In the genomic region with DNA sequence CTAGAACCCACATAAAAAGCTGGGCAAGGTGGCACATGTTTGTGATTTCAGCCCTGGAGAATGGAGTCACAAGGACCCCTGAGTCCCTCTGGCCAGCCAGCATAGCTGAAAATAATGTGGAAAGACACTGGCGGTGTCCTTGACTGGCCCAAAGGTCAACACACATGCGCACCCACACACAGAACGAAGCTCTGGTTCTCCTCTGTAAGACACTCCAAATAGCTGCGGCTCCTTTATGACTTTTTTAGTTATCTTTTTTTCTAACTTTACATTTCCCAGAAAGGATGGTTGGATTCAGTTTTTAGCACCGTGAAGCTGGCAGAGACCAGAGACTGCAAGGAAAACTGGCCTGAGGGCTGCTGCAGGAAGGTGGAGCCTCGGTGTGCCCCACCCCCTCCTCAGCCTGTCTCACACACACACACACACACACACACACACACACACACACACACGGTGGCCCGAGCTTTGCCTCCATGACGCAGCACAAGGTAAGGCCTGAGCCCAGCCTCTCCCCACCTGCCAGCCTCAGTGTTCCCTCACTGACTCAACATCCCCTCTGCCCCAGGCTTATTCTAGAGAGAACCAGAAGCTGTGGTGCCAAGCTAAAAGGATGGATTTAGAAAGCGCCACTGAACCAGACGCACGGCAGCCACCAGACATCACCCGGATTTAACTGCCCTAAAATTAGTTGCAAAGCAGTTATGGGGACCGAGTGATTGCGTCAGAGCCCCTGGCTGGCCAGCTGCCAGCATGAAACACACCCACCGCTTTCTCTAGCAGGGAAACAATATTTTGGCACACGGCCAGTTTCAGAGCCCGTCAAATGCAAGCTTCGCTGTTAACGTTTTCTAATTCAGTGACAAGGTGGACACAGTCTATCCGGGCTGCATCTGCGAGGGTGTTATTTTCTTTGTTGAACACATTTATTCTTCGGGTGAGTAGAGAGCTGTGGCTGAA, we compare ENCODE assay signal across 8 mouse cellular contexts. TPM values are rescaled to one million over a fixed set of nuclear protein-coding genes. Genes with fewer than 3 reads are reported as not detected.
A peak's percentile ranks its signal among the peaks of the same experiment; 100 is the strongest.
DNase-seq lines count a peak whose midpoint lies in the region; ATAC-seq lines count a peak whose summit lies in the region.

No protein-coding gene starts in this region.

- peak; percentile 31 for DNase-seq in R1 (ENCODE audit: low read depth, low spot score)
- DNase-seq in cerebellum, postnatal 14 days: peak; percentile 76 to 83
- peak; percentile 66 for DNase-seq in gastrocnemius, postnatal 10 days
- peak; percentile 83 to 88 for DNase-seq in left cerebral cortex, adult 8-10 months (ENCODE audit: low spot score in 2 of 2)
- DNase-seq in lung, postnatal 4 days: peak; percentile 92 to 94
- peak; percentile 35 for DNase-seq in retina, postnatal 7 days (ENCODE audit: low read depth, low spot score)
- DNase-seq in thymus, postnatal 4 days: peak; percentile 54

- ATAC-seq in inflammation-experienced regulatory T-cells, adult 6 months: peak; percentile 74

RNA-seq across cellular contexts. Expression of gene Sipa1l2, which starts 11.2 kb away (rescaled TPM):
- 10 to 100 TPM; 12.9 to 16.7 TPM for total RNA-seq in gastrocnemius, postnatal 10 days (2021)
- 1 to 10 TPM in 2 of 3 experiments, under 1 TPM in 1; 0.39 to 2.2 (median 2.0) TPM for polyA plus RNA-seq in inflammation-experienced regulatory T-cells, adult 6 months (2017; shearing (Covaris generic))
- 10 to 100 TPM; 37.1 to 40.6 (median 38.6) TPM for total RNA-seq in left cerebral cortex, adult 8-10 months (2022)

Comparison
In these comparisons a context has a peak if more than half of its experiments do, and no peak if none do; other contexts are left out.
1. Peak in every context shown above with its lines: DNase-seq and ATAC-seq.
2. DNase-seq: peak in every context shown above with its lines; median percentile 93 in lung, postnatal 4 days; 86 in left cerebral cortex, adult 8-10 months; 80 in cerebellum, postnatal 14 days; 66 in gastrocnemius, postnatal 10 days; 54 in thymus, postnatal 4 days; 35 in retina, postnatal 7 days; 31 in R1.